21 mouse cellular contexts compared by ENCODE assay signal in the genomic region with DNA sequence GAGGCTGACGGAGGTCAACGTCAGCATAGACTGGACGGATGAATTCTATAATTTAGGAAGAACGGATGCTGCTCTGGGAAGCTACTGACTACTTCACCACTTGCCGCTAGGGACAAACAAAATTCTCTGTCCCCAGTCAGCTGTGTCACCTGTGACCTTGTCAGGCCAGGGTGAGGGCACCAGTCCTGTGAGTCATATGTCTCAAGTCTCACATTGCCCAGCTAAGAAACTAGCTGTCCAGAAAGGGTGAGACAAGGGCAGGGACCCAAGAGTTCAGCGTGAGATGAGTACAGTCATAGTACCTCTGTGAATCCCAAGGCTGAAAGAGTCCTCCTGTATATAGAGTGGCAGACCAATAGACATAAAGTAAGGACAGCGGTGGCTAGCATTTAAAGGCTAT. TPM values are rescaled to one million over a fixed set of nuclear protein-coding genes. Genes with fewer than 3 reads are reported as not detected.
A peak's percentile ranks its signal among the peaks of the same experiment; 100 is the strongest.
DNase-seq lines count a peak whose midpoint lies in the region; TF ChIP-seq lines count a peak whose summit lies in the region.
"Had no signal": no experiment of that assay in that cellular context is flagged by ENCODE, and none has a peak within 500 bp of the region (broad histone marks: within the 10 kb centered on the region; RNA-seq: fewer than 3 reads in every experiment).

No protein-coding gene starts in this region.

- H3K4me1 ChIP-seq in heart, adult 2 months (ENCODE audit: control insufficient read depth, insufficient read depth, low read length), result peaks cover 6% of the 10 kb centered on the region

- H3K27ac ChIP-seq in heart, adult 2 months, result peak overlapping the region; percentile 4; the same call in 1 of the 2 replicates
- H3K27ac ChIP-seq: heart, embryonic 10.5 days; heart, embryonic 15.5 days; hindbrain, embryonic 10.5 days; hindbrain, embryonic 14.5 days; intestine, embryonic 15.5 days had no signal

- no peaks in the 10 kb centered on the region; the same call in 1 of the 2 replicates for H3K79me2 ChIP-seq in heart, adult 2 months (replicated peaks; ENCODE audit: control insufficient read depth, insufficient read depth, low read length)

- intact Hi-C loops in heart, adult 2 months (cut with DNase I), result loop anchor here (2.0 kb wide), 1 partner anchor 21 kb away; no protein-coding TSS in a partner anchor
- intact Hi-C loops in heart, postnatal 36 days (cut with DNase I), result loop anchor here (10.0 kb wide), 1 partner anchor 671 kb away; a partner anchor contains a TSS

- peak; percentile 28 for TF ChIP-seq CTCF in heart, adult 2 months (IDR thresholded peaks at IDR 0.05)

- no peak overlapping the region for H3K4me3 ChIP-seq in heart, adult 2 months
- H3K4me3 ChIP-seq: embryonic facial prominence, embryonic 10.5 days; heart, embryonic 10.5 days; heart, embryonic 15.5 days; hindbrain, embryonic 10.5 days; intestine, embryonic 15.5 days had no signal

- TF ChIP-seq POLR2A in heart, adult 2 months (IDR thresholded peaks at IDR 0.05; ENCODE audit: insufficient read depth, low read depth, low read length), result no peak

- H3K27me3 ChIP-seq in heart, adult 2 months (ENCODE audit: control insufficient read depth, insufficient read depth, low read length), result no peaks in the 10 kb centered on the region
- H3K27me3 ChIP-seq: heart, embryonic 15.5 days; intestine, embryonic 15.5 days had no signal

- 0 out of 2 replicates have a peak, but pooled peaks have one; percentile 32 for TF ChIP-seq EP300 in heart, adult 2 months (IDR thresholded peaks at IDR 0.05; ENCODE audit: insufficient read depth, low read depth, low read length)

- no peak overlapping the region for H3K9ac ChIP-seq in heart, adult 2 months (ENCODE audit: low read depth, low read length)
- H3K9ac ChIP-seq: heart, embryonic 15.5 days; hindbrain, embryonic 14.5 days; intestine, embryonic 15.5 days had no signal

- DNase-seq in adrenal gland, adult (ENCODE audit: inconsistent age in 2 of 2, low spot score in 1 of 2), result peak; percentile 53 to 64
- no peak for DNase-seq in adrenal gland, adult 18-20 months (ENCODE audit: low spot score in 2 of 2)
- peak; percentile 86 for DNase-seq in gastrocnemius, adult 18-20 months (ENCODE audit: low spot score)
- DNase-seq in gastrocnemius, postnatal 10 days, result no peak
- DNase-seq in heart, adult 2 months, result no peak
- DNase-seq in heart, postnatal 36 days, result no peak
- no peak for DNase-seq in c-Kit-positive CD71-positive TER-119-positive erythroid progenitor cells, embryonic 14.5 days (ENCODE audit: low spot score)
- DNase-seq: B cell, adult 2 months; cerebellum, adult 2 months; cerebellum, postnatal 10 days; heart, postnatal 14 days; kidney, adult 18-20 months had no signal

- no peaks in the 10 kb centered on the region for H3K36me3 ChIP-seq in heart, adult 2 months (ENCODE audit: control insufficient read depth, insufficient read depth, low read length)
- H3K36me3 ChIP-seq: embryonic facial prominence, embryonic 10.5 days; G1E; heart, embryonic 10.5 days; heart, embryonic 15.5 days; hindbrain, embryonic 10.5 days; intestine, embryonic 15.5 days had no signal

- WGBS in heart, adult 2 months, result 89% methylated on average over 7 of the region's 7 CpGs

RNA-seq across cellular contexts. Expression of a gene that starts 17.0 kb away (rescaled TPM):
- 100 to 1,000 TPM in 1 of 2 experiments, 10 to 100 TPM in 1; 92.7 to 186 TPM for total RNA-seq in adrenal gland, adult 18-20 months (2021)
- total RNA-seq in gastrocnemius, adult 18-20 months (2021), result 100 to 1,000 TPM; 212 to 245 TPM
- total RNA-seq in gastrocnemius, postnatal 10 days (2021), result 10 to 100 TPM; 29.6 to 48.0 TPM
- total RNA-seq in heart, adult 2 months (2021), result 100 to 1,000 TPM; 160 to 171 TPM
- 96.8 and 110 TPM in 2 replicates for polyA plus RNA-seq in heart, adult 2 months (2012; rRNA removed)
- 100 to 1,000 TPM; 106 to 172 TPM for total RNA-seq in heart, postnatal 36 days (2021)

RNA-seq across cellular contexts. Expression of a gene that starts 59.4 kb away (rescaled TPM):
- 1 to 10 TPM; 1.6 to 2.1 TPM for total RNA-seq in adrenal gland, adult 18-20 months (2021)
- total RNA-seq in gastrocnemius, adult 18-20 months (2021), result 1 to 10 TPM; 2.6 TPM
- total RNA-seq in gastrocnemius, postnatal 10 days (2021), result 1 to 10 TPM; 1.3 to 1.9 TPM
- 1 to 10 TPM; 7.9 to 9.3 TPM for total RNA-seq in heart, adult 2 months (2021)
- polyA plus RNA-seq in heart, adult 2 months (2012; rRNA removed), result 15.1 and 20.5 TPM in 2 replicates
- total RNA-seq in heart, postnatal 36 days (2021), result 1 to 10 TPM; 8.6 to 9.6 TPM
- total RNA-seq: granulocyte monocyte progenitor cell, adult 5-6 weeks had no signal
- polyA plus RNA-seq: CD4-positive, CD25-positive, alpha-beta regulatory T cell, adult 4 months; embryonic facial prominence, embryonic 10.5 days; G1E; heart, embryonic 10.5 days; hindbrain, embryonic 10.5 days had no signal

Comparison
In these comparisons a context has a peak if more than half of its experiments do, and no peak if none do; other contexts are left out.
1. DNase-seq: peak in adrenal gland, adult (2 of 2) and gastrocnemius, adult 18-20 months (single experiment); none in adrenal gland, adult 18-20 months (0 of 2), gastrocnemius, postnatal 10 days (single experiment), heart, adult 2 months (0 of 2), heart, postnatal 36 days (0 of 2) and c-Kit-positive CD71-positive TER-119-positive erythroid progenitor cells, embryonic 14.5 days (single experiment).